Mouse (Mus musculus): ENCODE data around the gene Rnase1.
"Not testable (repeated sequence)": the region's sequence is repeated elsewhere in the genome, so short reads cannot be mapped to it uniquely, and the experiment has no call there.

Gene Rnase1

DNA sequence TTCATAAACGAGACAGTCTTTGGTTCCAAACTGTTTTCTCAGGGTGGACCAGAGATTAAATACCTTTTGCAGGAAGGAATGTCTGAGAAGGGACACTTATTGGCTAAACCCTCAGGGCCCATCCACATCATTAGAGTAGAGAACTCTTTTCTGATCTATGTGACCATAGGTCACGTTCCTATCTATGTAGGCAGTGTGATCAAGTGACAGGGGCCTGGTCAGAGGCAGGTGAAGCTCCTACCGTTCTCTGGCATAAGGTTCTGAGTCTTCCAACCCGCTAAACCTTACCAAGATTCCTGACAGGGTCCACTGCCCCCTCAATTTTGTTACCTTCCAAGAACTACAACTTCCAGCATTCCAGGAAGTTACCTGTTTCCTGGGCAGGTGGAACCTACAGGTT lies 4.5 kb downstream of the Rnase1 start:
- no peak for DNase-seq (ENCODE audit: low read depth, low spot score)

GRCm38 (mm10) chr14:51140342-51140741 lies 6.2 kb downstream of the Rnase1 start:
- no peak for DNase-seq (ENCODE audit: low read depth, low spot score)

DNA sequence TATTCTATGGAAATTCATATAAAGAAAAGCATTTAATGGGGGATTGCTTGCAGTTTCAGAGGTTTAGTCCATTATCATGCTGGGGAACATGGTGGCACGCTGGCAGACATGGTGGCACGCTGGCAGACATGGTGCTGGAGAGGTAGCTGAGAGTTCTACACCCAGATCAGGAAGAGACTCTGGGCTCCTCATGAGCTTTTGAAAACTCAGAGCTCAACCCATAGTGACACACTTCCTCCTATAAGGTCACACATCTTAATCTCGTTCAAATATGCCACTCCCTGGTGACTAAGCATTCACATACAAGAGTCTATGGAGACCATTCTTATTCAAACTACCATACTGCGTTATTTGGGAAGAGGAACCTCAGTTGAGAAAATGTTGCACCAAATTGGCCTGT lies 14.2 kb downstream of the Rnase1 start:
- DNase-seq (ENCODE audit: low read depth, low spot score) = no peak

DNA sequence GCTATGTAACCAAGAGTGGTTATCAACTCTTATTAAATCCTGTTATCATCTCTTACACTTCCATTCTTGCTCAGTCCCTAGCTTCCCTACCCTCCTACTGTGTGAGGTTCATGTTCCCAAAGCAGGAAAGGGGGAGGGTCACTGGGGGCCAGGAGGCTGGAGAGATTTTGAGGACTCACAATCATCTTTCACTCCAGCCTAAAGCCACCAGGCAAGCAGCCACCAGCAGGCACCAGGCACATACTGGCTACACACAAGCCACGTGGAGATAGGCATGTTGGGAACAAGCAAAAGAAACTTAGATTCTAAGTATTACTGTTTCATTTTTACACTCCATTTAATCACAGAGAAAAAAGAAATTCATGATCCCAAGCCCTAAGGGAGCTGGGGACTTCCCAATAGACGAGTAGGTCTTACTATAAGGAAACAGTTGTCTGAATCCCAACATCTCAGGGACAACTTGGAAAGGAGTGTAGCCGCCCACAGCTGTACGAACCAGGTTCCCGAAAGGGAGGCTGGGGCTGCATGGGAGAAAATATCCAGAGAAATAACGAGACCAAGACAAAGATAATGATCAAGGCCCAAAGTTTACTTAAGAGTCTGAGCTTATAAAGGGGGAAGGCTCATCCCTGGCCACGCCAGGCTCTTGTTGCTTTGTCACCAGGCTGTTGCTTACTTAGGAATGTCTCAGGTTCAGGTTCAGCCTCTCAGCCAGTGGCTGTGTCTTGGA lies 15.3 kb downstream of the Rnase1 start:
- DNase-seq (ENCODE audit: low read depth, low spot score) = no peak

DNA sequence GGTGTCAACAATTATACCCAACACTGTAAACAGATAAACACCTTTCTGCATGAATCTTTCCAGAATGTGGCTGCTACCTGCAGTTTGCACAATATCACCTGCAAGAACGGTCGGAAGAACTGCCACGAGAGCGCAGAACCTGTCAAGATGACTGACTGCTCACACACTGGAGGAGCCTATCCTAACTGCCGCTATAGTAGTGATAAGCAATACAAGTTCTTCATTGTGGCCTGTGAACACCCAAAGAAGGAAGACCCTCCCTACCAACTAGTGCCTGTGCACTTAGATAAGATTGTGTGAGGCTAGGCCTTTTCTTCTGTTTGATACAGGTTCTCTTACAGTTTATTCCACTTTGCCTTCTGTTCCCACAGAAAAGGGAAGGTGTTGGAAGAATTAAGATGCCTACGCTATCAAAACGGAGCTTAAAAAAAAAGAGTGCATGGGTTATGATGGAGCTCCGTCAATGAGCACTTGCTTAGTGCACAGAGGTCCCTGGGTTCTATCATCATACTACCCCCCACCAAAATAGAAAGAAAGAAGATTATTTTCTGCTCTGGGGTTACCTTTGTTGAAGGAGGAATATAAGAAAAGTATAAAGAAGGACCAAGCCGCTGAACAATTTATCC lies 16.2 kb downstream of the Rnase1 start:
- DNase-seq (ENCODE audit: low read depth, low spot score) = no peak

DNA sequence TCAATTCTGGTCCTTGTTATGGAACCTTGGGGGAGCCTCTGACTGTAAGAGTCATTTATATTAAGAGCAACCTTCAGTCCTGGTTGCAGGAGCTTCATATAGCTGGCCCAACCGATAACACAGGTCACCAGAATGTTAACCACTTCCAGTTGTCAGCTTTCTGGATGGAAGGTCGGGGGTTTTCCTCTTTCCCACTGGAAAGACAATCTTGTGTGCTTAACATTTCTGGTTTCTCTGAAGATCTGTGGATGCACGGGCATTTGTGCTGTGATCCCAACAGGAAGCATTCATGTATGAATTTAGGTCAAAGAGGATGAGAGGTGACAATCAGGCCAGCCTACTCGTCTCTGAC lies 17.0 kb downstream of the Rnase1 start:
- DNase-seq (ENCODE audit: low read depth, low spot score) = no peak

GRCm38 (mm10) chr14:51128775-51129623 lies 17.6 kb downstream of the Rnase1 start:
- DNase-seq (ENCODE audit: low read depth, low spot score) = no peak

- DNase-seq (ENCODE audit: low read depth, low spot score) = no peak
Observed at GRCm38 (mm10) chr14:51127648-51128258, 18.8 kb downstream of the Rnase1 start.

DNA sequence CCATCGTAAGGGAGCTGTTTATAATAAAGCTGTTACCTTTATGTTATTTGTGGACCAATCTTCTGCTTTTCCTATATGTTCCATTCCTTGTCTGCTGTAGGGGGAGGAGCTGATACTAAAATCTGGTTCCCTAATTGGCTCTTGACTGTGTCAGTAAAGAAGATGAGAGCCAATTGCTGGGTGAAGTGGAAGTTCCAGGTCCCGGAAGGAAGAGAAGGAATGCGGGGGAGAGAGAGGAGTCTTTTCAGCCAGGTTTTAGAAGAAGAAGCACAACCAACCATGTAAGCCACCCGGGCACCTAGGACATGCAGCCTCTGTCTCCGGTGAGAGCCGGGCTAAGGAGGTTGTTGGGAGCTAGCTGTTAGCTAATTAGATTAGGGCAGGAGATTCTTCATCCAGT lies 20.9 kb downstream of the Rnase1 start:
- no peak for DNase-seq (ENCODE audit: low read depth, low spot score)

- DNase-seq (ENCODE audit: low read depth, low spot score) = no peak
Observed at GRCm38 (mm10) chr14:51113916-51114560, 32.5 kb downstream of the Rnase1 start, which contains the start of gene Eddm3b. Eddm3b (plus strand) TSS chr14:51114426.

DNA sequence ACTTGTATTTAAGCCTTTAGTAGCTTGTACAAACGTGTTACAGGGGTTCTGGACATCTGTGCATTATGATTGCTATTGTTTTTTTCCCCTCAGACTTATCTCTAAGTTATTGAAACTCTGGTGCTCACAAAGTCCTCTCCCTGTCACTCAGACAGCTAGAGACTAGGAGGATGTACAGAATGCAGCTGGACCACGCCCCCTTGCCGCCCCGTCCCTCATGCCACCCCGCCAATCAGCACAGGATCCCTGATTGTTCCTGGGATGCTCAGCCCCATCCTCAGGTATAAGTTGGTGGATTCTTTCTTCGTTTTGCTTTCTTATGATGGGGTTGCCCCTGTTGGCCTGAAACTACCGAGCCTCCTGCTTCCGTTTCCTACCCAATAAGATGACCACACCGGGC lies 33.1 kb downstream of the Rnase1 start:
- no peak for DNase-seq (ENCODE audit: low read depth, low spot score)

DNA sequence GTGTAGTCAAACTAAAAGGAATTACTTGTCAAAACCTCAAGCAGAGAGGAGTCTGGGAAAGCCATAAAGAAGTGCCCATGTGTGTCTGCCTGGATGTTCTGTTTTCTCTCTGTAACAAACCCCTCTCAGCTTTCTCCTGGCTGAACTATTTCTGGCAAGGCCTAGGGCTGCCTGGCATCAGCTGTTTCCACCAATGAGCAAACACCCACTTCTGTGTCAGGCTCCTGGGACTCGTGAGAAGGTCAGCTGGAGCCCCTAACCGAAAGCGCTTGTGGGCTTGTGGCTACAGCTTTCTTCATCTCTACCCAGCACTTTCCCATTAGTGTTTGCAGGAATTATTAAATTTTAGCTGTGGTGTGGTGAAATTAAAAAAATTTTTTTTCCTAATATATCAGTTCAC lies 34.6 kb downstream of the Rnase1 start:
- no peak for DNase-seq (ENCODE audit: low read depth, low spot score)

- DNase-seq (ENCODE audit: low read depth, low spot score) = no peak
Observed at GRCm38 (mm10) chr14:51106449-51106967, 40.1 kb downstream of the Rnase1 start.

- DNase-seq (ENCODE audit: low read depth, low spot score) = no peak
Observed at GRCm38 (mm10) chr14:51104366-51104765, 42.2 kb downstream of the Rnase1 start.

DNA sequence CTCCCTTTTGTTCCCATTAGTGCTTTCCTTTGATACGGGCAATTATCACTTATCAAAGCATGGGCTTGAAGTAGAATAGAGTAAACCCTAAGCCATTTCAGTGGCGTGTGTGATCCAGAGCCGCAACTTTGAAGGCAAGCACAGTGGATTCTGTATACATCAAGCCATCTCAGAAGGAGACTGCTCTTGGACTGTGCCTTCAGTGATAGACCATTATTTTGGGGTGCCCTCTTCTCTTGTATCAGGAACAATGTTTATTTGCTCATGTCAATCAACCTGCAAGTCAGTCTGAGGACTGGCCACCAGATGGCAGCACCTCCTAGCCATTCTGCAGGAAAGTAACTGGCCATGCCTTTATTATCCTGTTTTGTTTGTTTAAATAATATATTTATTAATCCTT lies 43.4 kb downstream of the Rnase1 start:
- DNase-seq (ENCODE audit: low read depth, low spot score) = no peak

GRCm38 (mm10) chr14:51101284-51101683 lies 45.3 kb downstream of the Rnase1 start:
- DNase-seq (ENCODE audit: low read depth, low spot score) = no peak

DNA sequence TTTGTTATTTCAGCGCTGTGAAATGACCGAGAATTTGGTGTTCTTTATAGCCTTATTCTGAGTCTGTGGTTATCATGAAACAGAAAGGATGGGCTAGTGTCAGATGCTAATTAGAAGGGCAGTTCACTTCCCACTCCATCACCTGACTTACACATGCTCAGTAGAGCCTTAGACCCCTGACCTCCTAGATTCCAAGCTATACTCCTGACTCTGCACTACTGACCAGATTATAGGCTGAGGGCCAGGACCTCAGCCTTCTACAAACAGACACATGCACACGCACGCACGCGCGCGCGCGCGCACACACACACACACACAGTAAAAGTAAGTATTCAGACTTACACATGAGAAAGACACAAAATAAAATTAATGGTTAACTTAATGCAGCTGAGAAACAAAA lies 47.7 kb downstream of the Rnase1 start:
- no peak for DNase-seq (ENCODE audit: low read depth, low spot score)

DNA sequence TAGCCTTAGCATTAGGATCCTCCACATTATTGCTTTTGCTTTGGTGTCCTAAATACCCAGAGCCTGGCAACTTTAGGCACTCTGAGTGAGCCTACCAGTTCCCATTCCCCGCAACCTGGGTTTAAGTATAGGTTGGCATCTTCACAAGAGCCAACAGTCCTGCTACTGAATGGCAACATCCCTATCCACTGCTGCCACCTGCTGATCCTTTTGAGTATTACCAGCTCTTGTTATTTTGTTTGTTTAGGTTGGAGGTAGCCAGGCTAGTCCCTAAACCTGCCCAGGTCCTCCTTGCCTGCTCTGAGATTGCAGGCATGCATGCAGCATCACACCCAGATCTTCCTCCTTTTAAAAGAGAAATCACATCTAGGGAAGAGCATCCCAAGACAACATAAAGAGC lies 48.3 kb downstream of the Rnase1 start:
- DNase-seq (ENCODE audit: low read depth, low spot score) = not testable (repeated sequence)

DNA sequence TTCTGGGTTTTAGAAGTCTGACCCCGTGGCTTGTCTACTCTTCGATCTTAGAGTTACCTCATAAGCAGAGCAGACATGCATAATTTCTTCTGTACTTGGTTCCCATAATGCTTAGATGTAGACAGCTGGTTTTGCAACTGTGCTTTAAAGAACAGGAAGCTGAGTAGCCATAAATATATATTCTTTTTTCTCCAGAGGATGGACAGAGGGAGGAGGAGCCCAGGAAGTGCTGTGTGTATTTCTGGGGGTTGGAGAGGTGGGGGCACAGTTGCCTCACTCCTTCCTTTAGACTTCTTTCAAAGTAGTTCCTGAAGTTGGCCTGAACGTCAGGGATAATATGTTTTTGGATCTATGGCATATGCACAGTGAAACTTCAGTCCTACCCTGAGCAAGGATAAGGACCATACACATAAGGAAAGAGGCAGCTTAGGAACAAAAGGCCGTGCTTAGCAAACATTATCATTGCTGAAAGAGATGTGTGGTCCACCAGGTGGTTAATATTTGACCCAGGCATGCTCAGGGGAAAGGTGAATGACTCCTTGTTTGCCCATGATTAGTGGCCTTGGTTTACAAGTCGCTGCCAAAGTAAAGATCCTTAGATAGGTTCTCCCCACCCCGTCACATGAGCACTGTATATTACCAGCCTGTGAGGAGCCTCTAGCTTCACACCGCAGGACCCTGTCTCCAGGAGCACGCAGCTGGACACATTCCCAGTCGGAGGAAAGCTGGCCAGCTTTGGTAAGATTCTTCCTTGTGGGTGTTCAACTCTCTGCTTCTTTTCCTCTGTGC lies 50.7 kb downstream of the Rnase1 start:
- no peak for DNase-seq (ENCODE audit: low read depth, low spot score)

Measured in WW6 (cell line).